Comparison of ENCODE assay signal across 24 mouse cellular contexts in the genomic region with DNA sequence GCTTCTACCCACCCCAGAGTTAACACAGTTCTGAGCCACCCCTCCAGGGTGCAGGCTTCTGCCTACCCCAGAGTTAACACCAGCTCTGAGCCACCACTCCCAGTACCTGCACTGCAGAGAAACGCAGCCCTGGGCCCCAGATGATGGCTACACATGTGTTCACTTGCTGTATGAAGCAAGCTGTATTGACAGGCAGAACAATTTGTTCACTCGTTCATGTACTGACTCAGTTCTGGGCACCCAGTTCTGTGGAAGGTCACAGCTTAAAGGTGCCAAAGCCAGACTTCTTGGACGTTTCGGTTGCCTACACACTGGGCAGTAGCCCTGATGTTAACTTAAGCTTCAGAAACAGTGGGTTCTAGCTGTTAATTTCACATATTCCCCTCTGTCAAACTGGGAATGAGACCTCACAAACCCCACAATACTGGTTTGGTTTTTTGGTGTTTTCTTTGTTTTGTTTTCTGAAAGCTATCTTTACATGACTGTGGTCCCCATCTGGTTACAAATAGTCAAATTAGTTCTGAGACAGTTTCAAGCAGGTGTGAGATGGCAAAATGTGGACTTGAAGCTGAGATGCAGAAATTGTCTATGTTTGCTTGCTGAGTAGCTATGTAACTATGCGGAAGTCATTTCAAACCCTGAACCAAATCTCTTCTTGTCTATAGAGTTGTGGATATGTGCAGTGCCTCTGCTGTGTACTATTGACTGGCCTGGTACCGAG.
"Had no signal": no experiment of that assay in that cellular context is flagged by ENCODE, and none has a peak within 500 bp of the region (broad histone marks: within the 10 kb centered on the region; RNA-seq: fewer than 3 reads in every experiment).

No protein-coding gene starts in this region.

- H3K27me3 ChIP-seq: kidney, embryonic 15.5 days; limb, embryonic 12.5 days; limb, embryonic 15.5 days; lung, embryonic 15.5 days; megakaryocyte, embryonic 14.5 days; neural tube, embryonic 12.5 days; neural tube, embryonic 15.5 days; stomach, embryonic 15.5 days had no signal

- H3K36me3 ChIP-seq: lung, embryonic 15.5 days; neural tube, embryonic 12.5 days; neural tube, embryonic 15.5 days; stomach, embryonic 15.5 days had no signal

- H3K4me1 ChIP-seq: midbrain, embryonic 10.5 days had no signal

- H3K27ac ChIP-seq: kidney, embryonic 15.5 days; limb, embryonic 12.5 days; limb, embryonic 15.5 days; liver, embryonic 14.5 days; lung, embryonic 15.5 days; neural tube, embryonic 12.5 days; neural tube, embryonic 15.5 days; stomach, embryonic 15.5 days had no signal

- H3K9ac ChIP-seq: kidney, embryonic 15.5 days; limb, embryonic 12.5 days; limb, embryonic 15.5 days; liver, embryonic 14.5 days; lung, embryonic 15.5 days; neural tube, embryonic 12.5 days; neural tube, embryonic 15.5 days; stomach, embryonic 15.5 days had no signal

- H3K4me3 ChIP-seq: kidney, embryonic 15.5 days; limb, embryonic 12.5 days; limb, embryonic 15.5 days; lung, embryonic 15.5 days; megakaryocyte, embryonic 14.5 days; midbrain, embryonic 10.5 days; neural tube, embryonic 12.5 days; neural tube, embryonic 15.5 days; stomach, embryonic 15.5 days had no signal

- DNase-seq: kidney, adult 11 months; kidney, adult 8-10 months; kidney, postnatal 10 days; kidney, postnatal 36 days; left cerebral cortex, postnatal 4 days; lung, adult 18-20 months; lung, postnatal 10 days; lung, postnatal 36 days; midbrain, embryonic 14.5 days; right cerebral cortex, adult 18-20 months; right cerebral cortex, postnatal 14 days; right cerebral cortex, postnatal 4 days; spleen, adult 18-20 months; thymus, postnatal 36 days had no signal
